Mouse (Mus musculus) myocyte (in vitro differentiated cells): ENCODE results near the gene Mmgt2. TPM values are rescaled to one million over a fixed set of nuclear protein-coding genes. Genes with fewer than 3 reads are reported as not detected.

ENCODE experiments used
- H3K27me3 ChIP-seq: one replicate; pipeline ENCODE4 v1.6.1; 2011; ENCODE audit not compliant: control insufficient read depth, insufficient read depth, insufficient read length
- H3K36me3 ChIP-seq: one replicate; pipeline ENCODE4 v1.6.1; 2011; ENCODE audit not compliant: control insufficient read depth, insufficient read depth
- H3K4me2 ChIP-seq: one replicate; pipeline ENCODE4 v1.6.1; 2011; ENCODE audit warnings: low read depth, control low read depth
- H3K4me3 ChIP-seq: one replicate; pipeline ENCODE4 v1.5.1; 2011; ENCODE audit warnings: mild to moderate bottlenecking, control low read depth, moderate library complexity
- H3K79me2 ChIP-seq: one replicate; pipeline ENCODE4 v1.6.1; 2011; ENCODE audit not compliant: control insufficient read depth, insufficient read depth
- H3ac ChIP-seq: one replicate; pipeline ENCODE4 v1.6.1; 2011; ENCODE audit not compliant: control insufficient read depth, insufficient read length
- CEBPB ChIP-seq: IDR thresholded peaks from 2 replicates; pipeline ENCODE4 v1.6.1; 2011; ENCODE audit warnings: mild to moderate bottlenecking, moderate library complexity; ENCODE audit not compliant: poor library complexity, insufficient read depth, severe bottlenecking
- E2F4 ChIP-seq: IDR thresholded peaks from one replicate; pipeline ENCODE4 v1.6.1; 2011; ENCODE audit warnings: mild to moderate bottlenecking, control low read depth, moderate library complexity; ENCODE audit not compliant: insufficient read depth
- MAX ChIP-seq: IDR thresholded peaks from one replicate; pipeline ENCODE4 v1.6.1; 2011; ENCODE audit warnings: low read depth, mild to moderate bottlenecking, control low read depth
- MYOD1 ChIP-seq, 3 experiments: IDR thresholded peaks; one replicate each; pipeline ENCODE4 v1.6.1; 2011; ENCODE audit warnings: control low read depth in 2 of 3, low read depth in 2 of 3, mild to moderate bottlenecking in 2 of 3, moderate library complexity in 1 of 3; ENCODE audit not compliant: insufficient read length in 2 of 3, control insufficient read depth in 1 of 3
- MYOG ChIP-seq, 3 experiments: IDR thresholded peaks; one replicate each; pipeline ENCODE4 v1.6.1; 2011; ENCODE audit warnings: control low read depth in 2 of 3, low read depth in 2 of 3, mild to moderate bottlenecking in 2 of 3; ENCODE audit not compliant: insufficient read length in 2 of 3, control insufficient read depth in 1 of 3, insufficient read depth in 1 of 3
- POLR2A ChIP-seq: IDR thresholded peaks from one replicate; pipeline ENCODE4 v1.6.1; 2011; ENCODE audit warnings: low read depth, mild to moderate bottlenecking, control low read depth, moderate library complexity; ENCODE audit not compliant: insufficient read length
- POLR2AphosphoS2 ChIP-seq: IDR thresholded peaks from one replicate; pipeline ENCODE4 v1.6.1; 2011; ENCODE audit warnings: low read depth, control low read depth; ENCODE audit not compliant: insufficient read length
- REST ChIP-seq: IDR thresholded peaks from one replicate; pipeline ENCODE4 v1.6.1; 2011; ENCODE audit warnings: mild to moderate bottlenecking, control low read depth, moderate library complexity; ENCODE audit not compliant: insufficient read depth, insufficient read length
- SRF ChIP-seq: IDR thresholded peaks from one replicate; pipeline ENCODE4 v1.6.1; 2011; ENCODE audit warnings: low read depth; ENCODE audit not compliant: control insufficient read depth, insufficient read length
- TCF12 ChIP-seq: IDR thresholded peaks from one replicate; pipeline ENCODE4 v1.6.1; 2011; ENCODE audit warnings: mild to moderate bottlenecking, control low read depth; ENCODE audit not compliant: poor library complexity, insufficient read depth, severe bottlenecking
- TCF3 ChIP-seq: IDR thresholded peaks from one replicate; pipeline ENCODE4 v1.6.1; 2011; ENCODE audit warnings: low read depth, control low read depth; ENCODE audit not compliant: insufficient read length
- USF1 ChIP-seq: IDR thresholded peaks from one replicate; pipeline ENCODE4 v1.6.1; 2011; ENCODE audit warnings: low read depth, mild to moderate bottlenecking, control low read depth, moderate library complexity
- polyA plus RNA-seq: library from polyadenylated mRNA; unstranded; fragments of >200 nt; fragmentation: generic; extraction: Trizol; gene quantifications from one replicate; pipeline ENCODE4 v1.2.1, GENCODE M21; 2012; ENCODE audit warnings: missing spikeins

Gene Mmgt2
- polyA plus RNA-seq, 1 experiment: 29.2 TPM

DNA sequence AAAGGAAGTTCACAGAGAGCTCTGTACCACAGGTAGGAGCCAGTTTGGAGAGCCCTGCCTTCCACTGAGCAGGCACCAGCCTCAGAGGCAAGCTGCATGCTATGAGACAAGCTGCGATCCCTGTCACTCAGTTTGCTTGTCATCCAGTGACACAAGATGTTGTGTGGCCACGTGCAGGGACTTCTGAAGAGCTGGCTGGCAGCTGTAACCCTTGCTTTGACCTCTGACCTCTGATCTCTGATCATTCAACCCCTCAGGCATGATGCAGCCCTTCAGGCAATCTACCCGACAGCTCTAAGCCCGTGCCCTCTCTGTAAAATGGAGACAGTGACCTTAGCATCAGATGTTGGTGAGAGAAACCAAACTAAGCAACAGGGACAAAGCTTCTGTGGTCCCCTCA, 25.6 kb upstream of the Mmgt2 start:
- H3K36me3 ChIP-seq: no peaks in the 10 kb centered on the region
- no peak overlapping the region for H3K4me2 ChIP-seq
- no peaks in the 10 kb centered on the region for H3K27me3 ChIP-seq
- no peak overlapping the region for H3K4me3 ChIP-seq
- H3K79me2 ChIP-seq: no peaks in the 10 kb centered on the region
- H3ac ChIP-seq: no peak overlapping the region
- no peak for TF ChIP-seq MAX
- no peak for TF ChIP-seq POLR2A

DNA sequence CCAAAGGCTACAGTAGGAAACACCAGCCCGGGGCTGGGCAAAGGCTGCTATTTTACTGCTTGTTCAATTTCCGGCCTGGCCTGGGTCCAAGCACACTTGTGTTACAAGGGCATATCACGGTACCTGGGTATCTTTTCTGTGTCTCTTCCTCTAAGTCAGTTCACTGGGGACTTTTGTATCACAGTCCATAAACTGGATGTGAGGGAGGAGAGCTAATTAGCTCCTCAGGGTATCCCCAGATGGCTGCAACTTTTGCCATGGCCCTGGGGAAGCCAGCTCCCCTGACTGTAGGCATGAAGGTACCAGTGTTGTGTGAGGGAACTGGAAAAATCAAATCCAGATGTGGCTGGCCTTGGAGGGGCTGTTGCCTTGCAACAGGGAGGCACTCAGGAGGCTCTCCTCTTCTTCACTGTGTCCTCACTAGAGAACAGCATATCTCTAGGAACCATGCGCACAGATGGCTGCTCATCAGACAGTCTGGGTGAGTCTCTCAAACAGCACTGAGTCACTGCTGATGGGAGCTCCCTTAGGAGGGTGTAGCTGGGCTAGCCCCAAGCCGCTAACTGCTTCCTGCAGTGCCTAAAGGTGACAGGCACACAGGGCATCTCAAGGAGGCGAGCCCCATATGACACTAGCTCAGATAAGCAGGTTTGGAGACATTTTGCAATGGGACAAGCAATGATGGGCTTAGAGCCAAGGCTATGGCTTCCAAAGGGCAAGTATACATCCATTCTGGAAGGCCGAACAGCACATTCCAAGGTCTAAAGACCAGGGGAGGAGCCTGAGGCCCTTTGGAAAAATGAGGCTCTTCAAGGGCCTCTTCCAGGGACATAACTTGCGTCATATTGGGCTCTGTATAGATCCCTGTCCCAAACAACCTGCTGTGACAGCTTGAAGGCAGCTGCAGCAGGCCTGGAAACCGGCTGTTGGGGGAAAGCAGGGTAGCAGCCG, 23.8 kb upstream of the Mmgt2 start:
- Histone ChIP-seq H3K79me2 (peaks cover 5% of the 10 kb centered on the region), H3K4me2 (peak overlapping the region; percentile 53)
- TF ChIP-seq SRF (no peak), MAX (no peak), E2F4 (no peak), MYOG (IDR thresholded peaks at IDR 0.05; ENCODE audit: control insufficient read depth in 1 of 3, insufficient read depth in 1 of 3, insufficient read length in 2 of 3, low read depth in 2 of 3) (peak in 1 of 3 experiments; percentile 55), REST (no peak), CEBPB (no peak), MYOD1 (IDR thresholded peaks at IDR 0.05; ENCODE audit: control insufficient read depth in 1 of 3, insufficient read length in 2 of 3, low read depth in 2 of 3) (peak in 1 of 3 experiments; percentile 29), USF1 (no peak), POLR2A (no peak), POLR2AphosphoS2 (no peak), TCF3 (peak; percentile 18), TCF12 (no peak)

DNA sequence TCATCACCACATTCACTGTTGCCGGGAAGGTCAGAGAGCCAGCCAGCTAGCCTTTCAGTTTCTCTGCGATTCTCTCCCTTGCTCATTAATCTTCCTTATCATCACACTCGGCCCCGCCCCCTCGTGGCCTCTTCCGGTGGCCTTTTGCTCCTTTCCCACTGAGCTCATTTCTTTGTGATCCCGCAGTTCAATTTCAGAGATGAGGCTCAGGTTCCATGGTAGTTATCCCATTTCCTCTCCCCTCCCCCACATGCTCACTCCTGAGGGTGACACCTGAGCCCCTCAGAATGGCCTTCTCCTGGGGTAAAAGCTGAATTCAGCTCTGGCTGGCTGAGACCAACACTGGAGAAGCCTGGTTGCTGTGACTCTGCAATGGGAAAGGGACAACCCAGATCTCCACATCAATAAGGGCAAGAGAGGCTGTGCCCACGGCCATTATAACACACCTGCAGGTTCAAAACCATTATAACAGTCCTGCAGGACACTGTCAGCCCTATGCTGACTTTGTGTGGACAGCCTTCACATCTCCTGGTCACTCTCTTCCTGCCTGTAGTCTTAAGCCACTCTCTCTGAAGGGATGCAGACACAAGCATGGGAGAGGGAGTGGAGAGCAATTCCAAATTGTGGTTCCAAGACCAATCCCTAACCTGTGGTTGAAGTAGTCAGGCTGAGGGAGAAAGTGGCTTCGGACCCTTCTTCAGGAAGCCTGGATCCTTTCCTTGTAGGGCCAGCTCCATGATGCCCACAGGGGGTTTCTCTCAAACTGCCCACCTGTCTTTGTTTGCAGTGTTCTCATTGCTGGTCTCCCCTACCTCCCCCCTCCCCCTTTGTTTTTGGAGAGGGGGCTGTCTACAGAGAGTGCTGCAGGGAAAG, 18.9 kb upstream of the Mmgt2 start:
- H3K4me3 ChIP-seq: no peak overlapping the region
- peaks cover 5% of the 10 kb centered on the region for H3K79me2 ChIP-seq
- peaks cover 4% of the 10 kb centered on the region for H3K36me3 ChIP-seq
- H3K4me2 ChIP-seq: peak overlapping the region; percentile 61
- TF ChIP-seq TCF12 (no peak), MYOG (IDR thresholded peaks at IDR 0.05; ENCODE audit: control insufficient read depth in 1 of 3, insufficient read depth in 1 of 3, insufficient read length in 2 of 3, low read depth in 2 of 3) (no peak), SRF (no peak), POLR2AphosphoS2 (no peak), MAX (no peak), USF1 (no peak), MYOD1 (IDR thresholded peaks at IDR 0.05; ENCODE audit: control insufficient read depth in 1 of 3, insufficient read length in 2 of 3, low read depth in 2 of 3) (no peak), POLR2A (no peak), REST (no peak), E2F4 (no peak), TCF3 (no peak), CEBPB (no peak)
- no peak overlapping the region for H3ac ChIP-seq
- no peaks in the 10 kb centered on the region for H3K27me3 ChIP-seq

More for the DNA sequence above, 23.8 kb upstream of the Mmgt2 start:
- Histone ChIP-seq H3K27me3 (no peaks in the 10 kb centered on the region), H3ac (no peak overlapping the region), H3K36me3 (no peaks in the 10 kb centered on the region), H3K4me3 (no peak overlapping the region)

DNA sequence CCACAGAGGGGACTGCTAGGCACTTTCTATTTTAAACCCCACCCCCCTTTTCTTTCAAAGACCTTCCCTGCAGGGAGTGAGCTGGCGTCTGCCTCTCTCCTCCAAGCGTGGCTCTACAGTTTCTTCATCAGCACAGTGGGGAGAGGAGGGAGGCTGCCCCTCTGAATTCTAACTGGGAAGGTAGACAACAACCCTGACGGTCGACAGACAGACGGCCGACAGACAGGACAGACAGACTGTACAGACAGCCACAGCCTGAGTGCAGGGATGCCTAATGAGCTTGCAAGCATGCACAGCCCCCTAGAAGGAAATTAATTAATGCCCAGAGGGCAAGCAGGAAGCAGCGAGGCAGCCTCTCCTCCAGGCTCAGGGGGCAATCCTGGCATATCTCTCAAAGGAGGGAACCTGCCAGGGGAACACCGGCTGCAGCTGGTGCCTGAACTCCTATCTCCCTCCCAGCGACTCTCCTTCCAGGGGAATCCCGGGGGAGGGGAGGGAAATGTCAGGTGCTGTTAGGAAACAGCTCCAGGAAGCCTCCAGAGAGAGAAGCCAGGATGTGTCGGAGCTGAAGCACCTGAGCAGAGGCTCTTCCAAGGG, 18.1 kb upstream of the Mmgt2 start:
- no peak overlapping the region for H3ac ChIP-seq
- H3K36me3 ChIP-seq: peaks cover 4% of the 10 kb centered on the region
- H3K79me2 ChIP-seq: peaks cover 5% of the 10 kb centered on the region
- no peaks in the 10 kb centered on the region for H3K27me3 ChIP-seq
- TF ChIP-seq REST (no peak), E2F4 (no peak), POLR2AphosphoS2 (no peak), USF1 (no peak), MAX (no peak), SRF (no peak), TCF12 (no peak), POLR2A (no peak), CEBPB (no peak)
- no peak overlapping the region for H3K4me2 ChIP-seq
- H3K4me3 ChIP-seq: no peak overlapping the region
